Mouse (Mus musculus) kidney, postnatal 0 days (tissue): ENCODE data around the gene Marf1. TPM values are rescaled to one million over a fixed set of nuclear protein-coding genes. Genes with fewer than 3 reads are reported as not detected.
"Not testable (repeated sequence)": the region's sequence is repeated elsewhere in the genome, so short reads cannot be mapped to it uniquely, and the experiment has no call there.

ENCODE experiments used
- ATAC-seq: fragments of 200-750 bp; cut with Nextera tagmentation; replicated peaks from 2 replicates; pipeline ENCODE4 v1.8.0; 2017; ENCODE audit warnings: low read depth, moderate number of reproducible peaks, moderate TSS enrichment, moderate library complexity; ENCODE audit not compliant: low FRiP score
- DNase-seq: peaks from one replicate; pipeline ENCODE4 v3.0.0-alpha.2; 2016; ENCODE audit warnings: low spot score
- H3K27ac ChIP-seq: fragments of 300-500 bp; sonication (generic); 2 replicates; pipeline ENCODE4 v1.5.1; 2014; ENCODE audit warnings: mild to moderate bottlenecking
- H3K27me3 ChIP-seq: fragments of 300-500 bp; sonication (generic); 2 replicates; pipeline ENCODE4 v1.6.1; 2014; ENCODE audit warnings: low read length, mixed read lengths; ENCODE audit not compliant: insufficient read depth
- H3K36me3 ChIP-seq: fragments of 300-500 bp; sonication (generic); 2 replicates; pipeline ENCODE4 v1.6.1; 2014; ENCODE audit warnings: low read length, mixed read lengths; ENCODE audit not compliant: insufficient read depth
- H3K4me1 ChIP-seq: fragments of 300-500 bp; sonication (generic); replicated peaks from 2 replicates; pipeline ENCODE4 v1.6.1; 2014; ENCODE audit warnings: antibody characterized with exemption, low read length, mixed read lengths; ENCODE audit not compliant: insufficient read depth
- H3K4me2 ChIP-seq: fragments of 300-500 bp; sonication (generic); 2 replicates; pipeline ENCODE4 v1.6.1; 2014; ENCODE audit warnings: mild to moderate bottlenecking, low read length, moderate library complexity, mixed read lengths
- H3K4me3 ChIP-seq: fragments of 300-500 bp; sonication (generic); replicated peaks from 2 replicates; pipeline ENCODE4 v1.5.1; 2014; ENCODE audit warnings: low read depth, low read length
- H3K9ac ChIP-seq: fragments of 300-500 bp; sonication (generic); 2 replicates; pipeline ENCODE4 v1.6.1; 2014; ENCODE audit warnings: low read depth, low read length
- H3K9me3 ChIP-seq: fragments of 300-500 bp; sonication (generic); replicated peaks from 2 replicates; pipeline ENCODE4 v1.6.1; 2016; ENCODE audit warnings: low read length, inconsistent platforms, mixed read lengths
- CTCF ChIP-seq: IDR thresholded peaks from 2 replicates; pipeline ENCODE4 v1.5.1; 2016; ENCODE audit warnings: antibody characterized with exemption, low read depth, mild to moderate bottlenecking, moderate library complexity
- WGBS: fragments of 180-500 bp; shearing (Covaris S2); extraction: QIAGEN DNeasy Blood & Tissue Kit; methylation state at CpG from one replicate; pipeline ENCODE4 v1.1.7; 2014; 5-methylcytosine and 5-hydroxymethylcytosine counted together
- polyA plus RNA-seq: library from polyadenylated mRNA; unstranded; fragments of >200 nt; fragmentation: Nextera tagmentation; extraction: Ambion mirVana; gene quantifications from 2 replicates; pipeline ENCODE4 v1.2.1, GENCODE M21; 2015

Marf1 gene
- polyA plus RNA-seq, 1 experiment from 2014 or later, result 10.2 TPM

GRCm38 (mm10) chr16:14091771-14092170 lies 71.4 kb downstream of the Marf1 start:
- no peak overlapping the region for H3K9ac ChIP-seq
- H3K4me1 ChIP-seq, result no peaks in the 10 kb centered on the region
- DNase-seq, result no peak
- H3K27me3 ChIP-seq, result no peaks in the 10 kb centered on the region
- ATAC-seq, result no peak
- H3K4me3 ChIP-seq, result no peak overlapping the region
- H3K4me2 ChIP-seq, result no peak overlapping the region
- no peaks in the 10 kb centered on the region for H3K9me3 ChIP-seq
- H3K36me3 ChIP-seq, result no peaks in the 10 kb centered on the region
- WGBS, result 70% methylated on average over 2 of the region's 2 CpGs
- no peak overlapping the region for H3K27ac ChIP-seq
- TF ChIP-seq CTCF, result no peak

- Histone ChIP-seq H3K36me3 (no peaks in the 10 kb centered on the region), H3K4me2 (no peak overlapping the region), H3K4me1 (no peaks in the 10 kb centered on the region), H3K4me3 (no peak overlapping the region), H3K27me3 (no peaks in the 10 kb centered on the region), H3K27ac (no peak overlapping the region), H3K9ac (no peak overlapping the region), H3K9me3 (no peaks in the 10 kb centered on the region)
- ATAC-seq (no peak), DNase-seq (no peak)
- no peak for TF ChIP-seq CTCF
- 79% methylated on average over 3 of the region's 3 CpGs for WGBS
These were observed 73.9 kb downstream of the Marf1 start for GRCm38 (mm10) chr16:14089296-14089695.

DNA sequence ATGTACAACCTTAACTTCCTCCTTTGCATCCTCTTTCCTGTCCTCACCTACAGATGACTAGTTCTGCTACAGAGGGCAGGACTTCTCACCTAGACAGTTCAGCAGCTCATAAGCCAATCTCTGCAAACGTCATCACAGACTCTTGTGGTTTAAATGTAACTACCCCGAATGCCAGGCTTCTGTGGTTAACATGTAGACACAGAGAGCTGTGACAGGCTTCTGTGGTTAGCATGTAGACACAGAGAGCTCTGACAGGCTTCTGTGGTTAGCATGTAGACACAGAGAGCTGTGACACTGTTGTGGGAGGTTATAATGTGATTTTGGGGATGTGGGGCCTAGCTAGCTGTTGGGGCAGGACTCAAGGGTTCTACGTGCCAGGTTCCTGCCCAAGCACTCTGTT lies 74.9 kb downstream of the Marf1 start:
- H3K27me3 ChIP-seq, result no peaks in the 10 kb centered on the region
- H3K36me3 ChIP-seq, result no peaks in the 10 kb centered on the region
- DNase-seq (no peak), ATAC-seq (no peak)
- no peak for TF ChIP-seq CTCF
- no peaks in the 10 kb centered on the region for H3K4me1 ChIP-seq
- WGBS, result 72% methylated on average over 3 of the region's 3 CpGs
- no peak overlapping the region for H3K9ac ChIP-seq
- no peaks in the 10 kb centered on the region for H3K9me3 ChIP-seq
- no peak overlapping the region for H3K27ac ChIP-seq
- H3K4me2 ChIP-seq, result no peak overlapping the region
- H3K4me3 ChIP-seq, result no peak overlapping the region

GRCm38 (mm10) chr16:14082925-14083324 lies 80.2 kb downstream of the Marf1 start:
- H3K27me3 ChIP-seq, result no peaks in the 10 kb centered on the region
- WGBS, result 73% methylated on average over 2 of the region's 2 CpGs
- no peak overlapping the region for H3K4me3 ChIP-seq
- no peak for TF ChIP-seq CTCF
- H3K27ac ChIP-seq, result no peak overlapping the region
- no peak overlapping the region for H3K4me2 ChIP-seq
- H3K9ac ChIP-seq, result no peak overlapping the region
- H3K36me3 ChIP-seq, result no peaks in the 10 kb centered on the region
- no peaks in the 10 kb centered on the region for H3K9me3 ChIP-seq
- no peak for DNase-seq
- ATAC-seq, result no peak
- H3K4me1 ChIP-seq, result no peaks in the 10 kb centered on the region

DNA sequence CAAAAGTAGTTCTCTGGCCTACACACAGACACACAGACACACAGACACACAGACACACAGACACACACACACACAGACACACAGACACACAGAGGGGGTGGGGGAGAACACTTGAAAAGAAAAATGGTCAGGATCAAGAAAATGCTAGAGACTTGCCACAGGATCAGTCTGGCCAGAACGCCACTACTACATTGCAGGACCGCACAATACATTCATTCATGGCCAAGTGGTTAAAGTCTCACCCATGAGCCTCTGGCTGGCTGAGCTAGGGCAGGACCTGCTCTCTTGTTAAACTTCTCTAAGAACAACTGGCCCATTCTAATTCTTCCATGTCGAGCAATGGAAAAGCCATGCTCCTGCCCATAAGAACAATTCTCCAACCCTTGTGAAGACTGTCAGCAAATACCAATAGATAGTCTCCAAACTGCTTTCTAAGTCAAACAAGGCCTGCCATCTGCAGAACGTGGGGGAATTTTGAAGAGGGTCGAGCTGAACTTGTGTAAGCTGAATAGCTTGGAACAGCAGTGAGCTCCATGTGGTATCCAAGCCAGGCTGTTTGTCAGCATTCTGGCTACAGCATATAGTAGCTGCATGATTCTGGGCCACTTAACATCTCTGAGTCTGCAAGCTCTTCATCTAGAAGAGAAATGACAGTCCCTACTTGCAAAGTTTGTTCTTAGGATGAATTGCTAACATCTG lies 92.5 kb downstream of the Marf1 start:
- DNase-seq (no peak), ATAC-seq (no peak)
- no peaks in the 10 kb centered on the region for H3K9me3 ChIP-seq
- H3K4me3 ChIP-seq, result no peak overlapping the region
- H3K9ac ChIP-seq, result no peak overlapping the region
- no peak overlapping the region for H3K4me2 ChIP-seq
- WGBS, result 82% methylated on average over 5 of the region's 5 CpGs
- H3K36me3 ChIP-seq, result no peaks in the 10 kb centered on the region
- H3K27ac ChIP-seq, result no peak overlapping the region
- H3K27me3 ChIP-seq, result no peaks in the 10 kb centered on the region
- no peak for TF ChIP-seq CTCF
- H3K4me1 ChIP-seq, result no peaks in the 10 kb centered on the region

DNA sequence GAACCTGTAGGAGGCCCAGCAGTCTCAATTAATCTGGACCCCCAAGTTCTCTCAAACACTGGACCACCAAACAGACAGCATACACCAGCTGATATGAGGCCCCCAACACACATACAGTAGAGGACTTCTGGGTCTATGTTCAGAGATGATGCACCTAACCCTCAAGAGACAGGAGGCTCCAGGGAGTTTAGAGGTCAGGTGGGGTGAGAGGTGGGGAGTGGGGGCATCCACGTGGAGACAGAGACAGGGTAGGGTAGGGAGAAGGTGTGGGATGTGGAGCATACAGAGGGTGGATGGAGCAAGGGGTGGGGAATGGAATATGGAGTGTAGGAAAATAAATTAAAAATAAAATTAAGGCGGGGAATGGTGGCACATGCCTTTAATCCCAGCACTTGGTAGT lies 94.5 kb downstream of the Marf1 start:
- H3K9ac ChIP-seq, H3K27me3 ChIP-seq, H3K4me3 ChIP-seq, H3K36me3 ChIP-seq, H3K4me1 ChIP-seq, H3K27ac ChIP-seq, H3K9me3 ChIP-seq, ATAC-seq, DNase-seq, H3K4me2 ChIP-seq: not testable (repeated sequence)
- 79% methylated on average over 2 of the region's 2 CpGs for WGBS

GRCm38 (mm10) chr16:14066571-14066970 lies 96.6 kb downstream of the Marf1 start:
- not testable (repeated sequence) for H3K27me3 ChIP-seq, H3K36me3 ChIP-seq, H3K4me3 ChIP-seq, H3K4me2 ChIP-seq, H3K27ac ChIP-seq, H3K9me3 ChIP-seq, H3K9ac ChIP-seq, DNase-seq, H3K4me1 ChIP-seq, ATAC-seq
- 94% methylated on average over 4 of the region's 4 CpGs for WGBS
